Mouse (Mus musculus): ENCODE results near the gene 4930407I10Rik. TPM values are rescaled to one million over a fixed set of nuclear protein-coding genes. Genes with fewer than 3 reads are reported as not detected.

4930407I10Rik gene
- polyA plus RNA-seq, 1 experiment from 2014 or later, result not detected

Other genes starting within 250 kb of the 4930407I10Rik start
- 23.0 and 26.8 TPM in 2 replicates for gene Tob2, start 200.4 kb upstream of the 4930407I10Rik start, polyA plus RNA-seq (2014; fragmentation: Nextera tagmentation; extraction: Ambion mirVana)
- 138 and 146 TPM in 2 replicates for gene Phf5a, start 187.2 kb upstream of the 4930407I10Rik start, polyA plus RNA-seq (2014; fragmentation: Nextera tagmentation; extraction: Ambion mirVana)
- gene Aco2, start 186.8 kb upstream of the 4930407I10Rik start, polyA plus RNA-seq (2014; fragmentation: Nextera tagmentation; extraction: Ambion mirVana), result 160 and 165 TPM in 2 replicates
- gene Polr3h, start 132.9 kb upstream of the 4930407I10Rik start, polyA plus RNA-seq (2014; fragmentation: Nextera tagmentation; extraction: Ambion mirVana), result 70.4 and 72.6 TPM in 2 replicates
- gene Csdc2, start 122.4 kb upstream of the 4930407I10Rik start, polyA plus RNA-seq (2014; fragmentation: Nextera tagmentation; extraction: Ambion mirVana), result 20.2 and 20.9 TPM in 2 replicates
- gene Pmm1, start 98.2 kb upstream of the 4930407I10Rik start, polyA plus RNA-seq (2014; fragmentation: Nextera tagmentation; extraction: Ambion mirVana), result 43.0 and 43.5 TPM in 2 replicates
- gene 1700029P11Rik, start 78.6 kb upstream of the 4930407I10Rik start, polyA plus RNA-seq (2014; fragmentation: Nextera tagmentation; extraction: Ambion mirVana), result not detected in 2 replicates
- gene Xrcc6, start 71.3 kb upstream of the 4930407I10Rik start, polyA plus RNA-seq (2014; fragmentation: Nextera tagmentation; extraction: Ambion mirVana), result 68.4 and 68.8 TPM in 2 replicates
- 27.2 and 27.7 TPM in 2 replicates for gene Desi1, start 25.3 kb upstream of the 4930407I10Rik start, polyA plus RNA-seq (2014; fragmentation: Nextera tagmentation; extraction: Ambion mirVana)
- 262 and 292 TPM in 2 replicates for gene Snu13, start 11.6 kb upstream of the 4930407I10Rik start, polyA plus RNA-seq (2014; fragmentation: Nextera tagmentation; extraction: Ambion mirVana)
- 0.14 TPM in 1 of 2 replicates, not detected in the other for gene Mei1, start 10.8 kb downstream of the 4930407I10Rik start, polyA plus RNA-seq (2014; fragmentation: Nextera tagmentation; extraction: Ambion mirVana)
- 29.6 and 30.2 TPM in 2 replicates for gene Ccdc134, start 68.8 kb downstream of the 4930407I10Rik start, polyA plus RNA-seq (2014; fragmentation: Nextera tagmentation; extraction: Ambion mirVana)
- 99.2 and 123 TPM in 2 replicates for gene Srebf2, start 88.0 kb downstream of the 4930407I10Rik start, polyA plus RNA-seq (2014; fragmentation: Nextera tagmentation; extraction: Ambion mirVana)
- gene Shisa8, start 153.7 kb downstream of the 4930407I10Rik start, polyA plus RNA-seq (2014; fragmentation: Nextera tagmentation; extraction: Ambion mirVana), result 0.93 and 1.4 TPM in 2 replicates
- 0.17 and 0.40 TPM in 2 replicates for gene Tnfrsf13c, start 165.2 kb downstream of the 4930407I10Rik start, polyA plus RNA-seq (2014; fragmentation: Nextera tagmentation; extraction: Ambion mirVana)
- 51.7 and 63.5 TPM in 2 replicates for gene Cenpm, start 185.6 kb downstream of the 4930407I10Rik start, polyA plus RNA-seq (2014; fragmentation: Nextera tagmentation; extraction: Ambion mirVana)
- 0.25 TPM in 1 of 2 replicates, not detected in the other for gene 1500009C09Rik, start 193.2 kb downstream of the 4930407I10Rik start, polyA plus RNA-seq (2014; fragmentation: Nextera tagmentation; extraction: Ambion mirVana)
- gene Sept3, start 215.7 kb downstream of the 4930407I10Rik start, polyA plus RNA-seq (2014; fragmentation: Nextera tagmentation; extraction: Ambion mirVana), result 13.7 and 16.7 TPM in 2 replicates
- 0.20 TPM in 1 of 2 replicates, not detected in the other for gene Wbp2nl, start 239.8 kb downstream of the 4930407I10Rik start, polyA plus RNA-seq (2014; fragmentation: Nextera tagmentation; extraction: Ambion mirVana)